Mouse (Mus musculus): ENCODE measurements around the gene Rps6kc1. TPM values are rescaled to one million over a fixed set of nuclear protein-coding genes. Genes with fewer than 3 reads are reported as not detected.

Rps6kc1 gene
- polyA plus RNA-seq, 1 experiment, result 21.3 TPM

DNA sequence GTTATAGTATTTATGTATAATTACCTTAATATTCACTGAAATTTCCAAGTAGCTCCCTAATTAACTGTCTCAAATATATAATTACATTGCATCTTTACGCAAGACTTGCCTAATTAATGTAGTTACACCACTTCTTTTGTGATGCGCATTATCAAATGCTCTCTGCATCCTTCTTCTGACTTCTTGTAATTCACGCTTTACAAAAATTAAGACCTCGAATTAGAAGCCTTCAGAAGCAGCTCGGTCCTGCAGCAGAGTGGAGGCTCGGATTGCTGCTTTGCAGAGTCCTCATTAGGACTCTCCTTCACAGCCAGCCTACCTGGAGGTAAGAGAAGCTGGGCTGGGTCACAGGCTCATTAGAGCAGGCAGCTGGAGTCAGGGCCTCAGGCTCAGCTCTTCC, 197.7 kb downstream of the Rps6kc1 start:
- Histone ChIP-seq H3K9me3 (replicated peaks; ENCODE audit: control insufficient read depth, insufficient read depth, low read length, poor library complexity, severe bottlenecking) (no peaks in the 10 kb centered on the region), H3K4me3 (ENCODE audit: low read depth, low read length) (no peak overlapping the region), H3K9ac (ENCODE audit: low read depth, poor library complexity, severe bottlenecking) (no peak overlapping the region), H3K27ac (ENCODE audit: insufficient read depth, low read length) (no peak overlapping the region), H3K27me3 (ENCODE audit: control insufficient read depth, insufficient read depth, low read length, poor library complexity, severe bottlenecking) (no peaks in the 10 kb centered on the region), H3K4me1 (ENCODE audit: control insufficient read depth, insufficient read depth, low read length) (no peaks in the 10 kb centered on the region), H3K36me3 (ENCODE audit: control insufficient read depth, insufficient read depth, low read length, poor library complexity, severe bottlenecking) (no peaks in the 10 kb centered on the region)
- TF ChIP-seq POLR2A (IDR thresholded peaks at IDR 0.05; ENCODE audit: insufficient read depth, low read length) (no peak), EP300 (IDR thresholded peaks at IDR 0.05; ENCODE audit: insufficient read depth, low read depth, low read length) (no peak), CTCF (IDR thresholded peaks at IDR 0.05; ENCODE audit: low read depth, low read length) (no peak)

- no peaks in the 10 kb centered on the region for H3K4me1 ChIP-seq (ENCODE audit: control insufficient read depth, insufficient read depth, low read length)
- H3K4me3 ChIP-seq (ENCODE audit: low read depth, low read length), result no peak overlapping the region
- no peaks in the 10 kb centered on the region for H3K27me3 ChIP-seq (ENCODE audit: control insufficient read depth, insufficient read depth, low read length, poor library complexity, severe bottlenecking)
- no peaks in the 10 kb centered on the region for H3K9me3 ChIP-seq (replicated peaks; ENCODE audit: control insufficient read depth, insufficient read depth, low read length, poor library complexity, severe bottlenecking)
- TF ChIP-seq CTCF (IDR thresholded peaks at IDR 0.05; ENCODE audit: low read depth, low read length), result no peak
- TF ChIP-seq POLR2A (IDR thresholded peaks at IDR 0.05; ENCODE audit: insufficient read depth, low read length), result no peak
- no peak for TF ChIP-seq EP300 (IDR thresholded peaks at IDR 0.05; ENCODE audit: insufficient read depth, low read depth, low read length)
- no peak overlapping the region for H3K9ac ChIP-seq (ENCODE audit: low read depth, poor library complexity, severe bottlenecking)
- H3K36me3 ChIP-seq (ENCODE audit: control insufficient read depth, insufficient read depth, low read length, poor library complexity, severe bottlenecking), result no peaks in the 10 kb centered on the region
- no peak overlapping the region for H3K27ac ChIP-seq (ENCODE audit: insufficient read depth, low read length)
Measured at GRCm38 (mm10) chr1:190697576-190697975, 214.0 kb downstream of the Rps6kc1 start.

GRCm38 (mm10) chr1:190695589-190695988, 216.0 kb downstream of the Rps6kc1 start:
- TF ChIP-seq CTCF (IDR thresholded peaks at IDR 0.05; ENCODE audit: low read depth, low read length) (peak; percentile 27), POLR2A (IDR thresholded peaks at IDR 0.05; ENCODE audit: insufficient read depth, low read length) (no peak), EP300 (IDR thresholded peaks at IDR 0.05; ENCODE audit: insufficient read depth, low read depth, low read length) (no peak)
- Histone ChIP-seq H3K9ac (ENCODE audit: low read depth, poor library complexity, severe bottlenecking) (no peak overlapping the region), H3K4me3 (ENCODE audit: low read depth, low read length) (no peak overlapping the region), H3K36me3 (ENCODE audit: control insufficient read depth, insufficient read depth, low read length, poor library complexity, severe bottlenecking) (no peaks in the 10 kb centered on the region), H3K27me3 (ENCODE audit: control insufficient read depth, insufficient read depth, low read length, poor library complexity, severe bottlenecking) (no peaks in the 10 kb centered on the region), H3K9me3 (replicated peaks; ENCODE audit: control insufficient read depth, insufficient read depth, low read length, poor library complexity, severe bottlenecking) (no peaks in the 10 kb centered on the region), H3K4me1 (ENCODE audit: control insufficient read depth, insufficient read depth, low read length) (no peaks in the 10 kb centered on the region), H3K27ac (ENCODE audit: insufficient read depth, low read length) (no peak overlapping the region)

DNA sequence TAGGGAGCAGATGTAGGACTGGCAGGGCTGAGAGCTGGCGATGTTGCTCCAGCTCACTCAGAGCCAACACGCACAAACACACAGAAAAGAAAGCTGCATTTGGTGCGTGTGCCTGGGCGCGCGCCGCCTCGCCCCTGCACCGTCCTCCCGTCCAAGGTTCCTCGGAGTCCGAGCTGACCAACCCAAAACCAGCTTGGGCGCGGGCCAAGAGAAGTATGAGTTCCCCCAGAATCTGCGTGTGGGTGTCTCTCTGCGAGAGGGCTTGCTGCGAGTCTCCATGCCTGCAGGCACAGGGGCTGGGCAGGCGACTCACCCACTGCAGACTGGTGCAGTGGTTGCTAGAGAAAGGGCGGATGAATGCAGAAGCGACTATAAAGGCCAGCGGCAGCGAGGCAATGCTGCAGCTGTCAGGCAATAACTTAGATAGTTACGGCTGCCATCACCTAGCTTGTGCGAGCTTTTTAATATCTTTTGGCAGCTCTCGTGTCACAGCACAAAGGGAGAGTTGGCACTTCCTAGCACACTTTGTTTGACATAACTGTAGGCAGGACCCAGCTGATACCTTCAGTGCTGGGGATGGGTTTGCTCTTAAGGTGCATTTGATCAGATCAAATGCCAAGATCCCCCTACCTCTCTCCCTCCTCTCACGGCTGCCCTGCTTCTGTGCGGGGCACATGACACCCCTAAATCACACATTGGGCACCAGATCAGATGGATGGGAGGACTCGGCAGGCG, 220.9 kb downstream of the Rps6kc1 start:
- Histone ChIP-seq H3K27ac (ENCODE audit: insufficient read depth, low read length) (no peak overlapping the region), H3K27me3 (ENCODE audit: control insufficient read depth, insufficient read depth, low read length, poor library complexity, severe bottlenecking) (no peaks in the 10 kb centered on the region), H3K36me3 (ENCODE audit: control insufficient read depth, insufficient read depth, low read length, poor library complexity, severe bottlenecking) (no peaks in the 10 kb centered on the region), H3K4me3 (ENCODE audit: low read depth, low read length) (peak overlapping the region; percentile 44), H3K4me1 (ENCODE audit: control insufficient read depth, insufficient read depth, low read length) (no peaks in the 10 kb centered on the region), H3K9me3 (replicated peaks; ENCODE audit: control insufficient read depth, insufficient read depth, low read length, poor library complexity, severe bottlenecking) (no peaks in the 10 kb centered on the region), H3K9ac (ENCODE audit: low read depth, poor library complexity, severe bottlenecking) (no peak overlapping the region)
- no peak for TF ChIP-seq CTCF (IDR thresholded peaks at IDR 0.05; ENCODE audit: low read depth, low read length)
- TF ChIP-seq POLR2A (IDR thresholded peaks at IDR 0.05; ENCODE audit: insufficient read depth, low read length), result no peak
- no peak for TF ChIP-seq EP300 (IDR thresholded peaks at IDR 0.05; ENCODE audit: insufficient read depth, low read depth, low read length)

- no peak for TF ChIP-seq POLR2A (IDR thresholded peaks at IDR 0.05; ENCODE audit: insufficient read depth, low read length)
- no peak for TF ChIP-seq CTCF (IDR thresholded peaks at IDR 0.05; ENCODE audit: low read depth, low read length)
- H3K4me3 ChIP-seq (ENCODE audit: low read depth, low read length), result no peak overlapping the region
- H3K36me3 ChIP-seq (ENCODE audit: control insufficient read depth, insufficient read depth, low read length, poor library complexity, severe bottlenecking), result no peaks in the 10 kb centered on the region
- H3K9me3 ChIP-seq (replicated peaks; ENCODE audit: control insufficient read depth, insufficient read depth, low read length, poor library complexity, severe bottlenecking), result no peaks in the 10 kb centered on the region
- H3K27me3 ChIP-seq (ENCODE audit: control insufficient read depth, insufficient read depth, low read length, poor library complexity, severe bottlenecking), result no peaks in the 10 kb centered on the region
- H3K4me1 ChIP-seq (ENCODE audit: control insufficient read depth, insufficient read depth, low read length), result no peaks in the 10 kb centered on the region
- no peak overlapping the region for H3K27ac ChIP-seq (ENCODE audit: insufficient read depth, low read length)
- no peak overlapping the region for H3K9ac ChIP-seq (ENCODE audit: low read depth, poor library complexity, severe bottlenecking)
Measured at GRCm38 (mm10) chr1:190683060-190683459, 228.5 kb downstream of the Rps6kc1 start.

- Histone ChIP-seq H3K9ac (ENCODE audit: low read depth, poor library complexity, severe bottlenecking) (no peak overlapping the region), H3K27me3 (ENCODE audit: control insufficient read depth, insufficient read depth, low read length, poor library complexity, severe bottlenecking) (no peaks in the 10 kb centered on the region), H3K9me3 (replicated peaks; ENCODE audit: control insufficient read depth, insufficient read depth, low read length, poor library complexity, severe bottlenecking) (no peaks in the 10 kb centered on the region), H3K4me3 (ENCODE audit: low read depth, low read length) (no peak overlapping the region), H3K4me1 (ENCODE audit: control insufficient read depth, insufficient read depth, low read length) (no peaks in the 10 kb centered on the region), H3K36me3 (ENCODE audit: control insufficient read depth, insufficient read depth, low read length, poor library complexity, severe bottlenecking) (no peaks in the 10 kb centered on the region), H3K27ac (ENCODE audit: insufficient read depth, low read length) (no peak overlapping the region)
- TF ChIP-seq EP300 (IDR thresholded peaks at IDR 0.05; ENCODE audit: insufficient read depth, low read depth, low read length), result no peak
- TF ChIP-seq CTCF (IDR thresholded peaks at IDR 0.05; ENCODE audit: low read depth, low read length), result no peak
- TF ChIP-seq POLR2A (IDR thresholded peaks at IDR 0.05; ENCODE audit: insufficient read depth, low read length), result no peak
Measured at GRCm38 (mm10) chr1:190682021-190682926, 229.3 kb downstream of the Rps6kc1 start.
